Mouse (Mus musculus) heart, adult 11 months (tissue): ENCODE measurements at regions not wholly inside any gene's neighbourhood (a gene's known extent, or its start where the extent isn't known, plus 50 kb on each side); places are given as distances from the start of the nearest gene placed in this dataset.

Experiments
- DNase-seq: peaks from one replicate; pipeline ENCODE4 v3.0.0; 2022

DNA sequence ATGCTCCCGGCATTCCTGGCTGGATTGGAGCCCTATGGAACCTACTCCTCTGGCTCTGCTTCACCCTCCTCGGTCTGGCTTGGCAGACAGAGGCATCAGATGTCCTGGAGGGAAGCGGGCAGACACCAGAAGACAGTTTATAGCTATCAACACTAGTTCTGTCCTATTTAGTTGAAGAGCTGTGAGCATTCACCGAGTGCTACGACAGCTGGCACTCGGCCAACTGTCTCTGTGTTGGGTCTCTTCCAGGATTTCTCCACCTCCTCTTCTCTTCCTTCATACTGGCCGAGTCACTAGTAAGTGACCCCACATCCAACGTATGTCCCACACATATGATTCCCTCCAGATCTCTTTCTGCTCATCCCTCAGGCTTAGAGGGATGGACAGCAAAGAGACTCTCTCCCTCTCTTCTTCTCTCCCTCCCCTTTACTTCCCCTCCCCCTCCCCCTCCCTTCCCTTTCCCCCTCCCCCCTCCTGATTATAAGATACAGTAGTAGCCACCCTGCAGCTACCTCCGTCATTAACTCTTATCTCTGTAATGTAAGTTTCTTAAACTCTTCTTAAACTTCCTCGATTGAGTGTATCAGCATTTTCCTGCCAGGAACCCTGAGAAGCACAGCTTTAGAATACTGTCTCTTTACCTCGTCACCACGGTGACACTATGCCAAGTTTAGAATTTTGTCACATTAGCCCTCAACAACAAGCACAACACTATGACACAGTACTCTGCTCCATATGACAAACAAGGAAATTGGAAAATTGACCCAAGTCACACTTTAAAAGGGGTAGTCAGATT is 68.1 kb upstream of the Dab2 start:
- DNase-seq = peak; percentile 83

- DNase-seq = peak; percentile 69
Measured at GRCm38 (mm10) chr15:6233621-6234020, 66.0 kb upstream of the Dab2 start.

DNA sequence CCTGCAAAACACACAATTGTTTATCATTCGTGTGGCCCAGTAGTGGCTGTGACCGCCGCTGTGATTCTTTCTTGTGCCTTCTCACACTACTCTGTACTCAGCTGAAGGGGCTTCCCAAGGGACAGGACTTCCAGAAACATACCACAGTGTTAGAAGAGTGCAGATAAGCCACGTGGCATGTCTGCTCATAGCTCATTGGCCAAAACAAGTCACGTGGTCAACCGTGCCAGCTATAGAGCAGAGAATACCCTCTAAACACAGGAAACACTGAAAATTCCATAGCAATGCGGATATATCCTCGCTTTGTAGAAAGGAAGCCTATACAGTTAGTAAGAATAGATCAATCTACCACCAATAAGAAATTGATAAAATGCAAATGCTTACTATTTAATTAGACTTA is 63.0 kb upstream of the Dab2 start:
- no peak for DNase-seq

- peak; percentile 92 for DNase-seq
Measured at GRCm38 (mm10) chr15:6237726-6238125, 61.9 kb upstream of the Dab2 start.

- DNase-seq = peak; percentile 98
Measured at GRCm38 (mm10) chr15:6238133-6238532, 61.5 kb upstream of the Dab2 start.

GRCm38 (mm10) chr15:6238755-6239154 is 60.8 kb upstream of the Dab2 start:
- peak; percentile 53 for DNase-seq

- DNase-seq = peak; percentile 95
Measured at GRCm38 (mm10) chr15:6242132-6242531, 57.5 kb upstream of the Dab2 start.

DNA sequence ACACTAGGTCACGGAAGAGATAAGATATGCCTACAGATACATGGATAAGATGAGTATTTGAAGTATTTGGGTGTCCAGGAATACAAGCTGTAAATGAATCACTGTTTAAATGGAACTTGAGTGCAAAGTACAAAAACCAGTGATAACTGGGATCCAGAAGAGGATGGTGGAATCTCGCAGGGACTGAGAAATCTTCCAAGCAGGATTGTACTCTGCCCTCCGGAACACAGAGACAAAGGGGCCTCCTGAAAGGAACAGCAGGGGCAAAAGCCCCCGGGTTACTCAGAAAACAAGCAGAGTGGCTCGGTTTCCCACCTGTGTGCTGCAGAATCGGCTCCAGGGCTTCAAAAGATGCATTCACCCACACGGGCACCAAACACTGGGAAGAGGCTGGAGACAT is 55.2 kb upstream of the Dab2 start:
- DNase-seq = peak; percentile 40

DNA sequence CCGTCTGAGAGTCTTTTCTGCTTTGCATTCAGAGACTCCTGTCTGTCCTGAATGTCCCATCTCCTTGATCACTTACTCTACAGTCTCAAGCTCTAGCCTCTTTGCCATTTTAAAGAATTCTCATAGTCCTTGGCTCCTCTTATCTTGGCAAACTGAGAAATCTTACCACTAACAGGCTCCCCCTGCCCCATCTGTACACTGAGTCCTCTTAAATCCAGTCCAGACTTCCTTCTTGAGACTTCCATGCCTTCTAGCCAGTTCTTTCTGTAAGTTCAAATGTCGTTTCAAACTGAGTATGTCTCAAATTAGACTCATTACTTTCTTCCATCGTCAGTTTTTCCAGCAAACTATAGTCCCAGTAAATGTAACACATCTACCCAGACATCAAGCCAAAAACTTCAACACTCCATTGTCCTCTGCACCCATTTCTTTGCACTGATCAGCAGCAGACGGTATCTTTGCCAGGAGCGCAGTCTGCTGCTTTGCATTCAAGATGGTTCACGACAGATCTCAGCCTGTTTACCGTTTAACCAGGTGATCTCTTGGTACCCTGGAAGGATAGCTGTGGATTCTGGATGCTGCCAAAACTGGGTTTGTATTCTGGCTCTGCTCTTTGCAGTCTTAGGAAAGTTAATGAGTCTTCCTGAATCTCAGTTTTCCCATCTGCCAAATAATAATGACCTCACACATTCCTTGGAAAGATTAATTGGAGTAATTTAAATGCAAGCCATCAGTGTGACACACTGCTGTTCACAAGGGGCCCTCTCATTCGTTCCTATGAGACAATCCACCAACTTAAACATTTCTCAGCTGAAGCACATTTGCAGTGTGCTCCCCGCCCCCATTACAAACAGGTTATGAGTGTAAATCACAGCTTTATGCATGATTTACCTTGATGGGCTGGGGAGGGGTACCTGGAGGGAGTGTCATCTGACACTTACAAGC is 53.4 kb upstream of the Dab2 start:
- peak; percentile 42 for DNase-seq

DNA sequence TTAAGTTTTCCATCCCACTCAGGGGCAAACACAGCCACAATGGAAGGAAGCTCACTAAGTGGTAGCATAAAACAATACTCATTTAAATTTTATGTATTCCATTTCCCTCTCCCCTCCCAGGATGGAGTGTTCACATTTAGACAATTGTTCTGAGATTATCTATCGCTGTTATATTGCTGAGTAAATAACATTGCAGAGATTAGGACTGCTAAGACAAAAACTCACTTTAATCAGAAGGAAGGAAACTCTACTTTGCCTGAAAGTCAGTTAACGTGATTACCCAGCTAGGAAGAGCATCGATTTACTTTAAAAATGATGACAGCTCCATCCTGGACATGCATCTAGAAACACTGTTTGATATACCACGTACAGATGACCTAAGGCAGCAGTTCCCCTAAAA is 51.1 kb upstream of the Dab2 start:
- DNase-seq = peak; percentile 6
